Mouse (Mus musculus) kidney, embryonic 14.5 days (tissue): Measurements from ENCODE around the gene Mtcl1. TPM values are rescaled to one million over a fixed set of nuclear protein-coding genes. Genes with fewer than 3 reads are reported as not detected.

ENCODE experiments used
- ATAC-seq: fragments of 200-750 bp; cut with Nextera tagmentation; 2 replicates; pipeline ENCODE4 v1.8.0; 2017; ENCODE audit warnings: moderate number of reproducible peaks, mild to moderate bottlenecking, moderate TSS enrichment, moderate library complexity; ENCODE audit not compliant: low FRiP score, low TSS enrichment
- H3K27ac ChIP-seq: fragments of 300-500 bp; sonication (generic); 2 replicates; pipeline ENCODE4 v1.5.1; 2014; ENCODE audit warnings: low read depth, mild to moderate bottlenecking, low read length, moderate library complexity, mixed read lengths
- H3K27me3 ChIP-seq: fragments of 300-500 bp; sonication (generic); 2 replicates; pipeline ENCODE4 v1.6.1; 2014; ENCODE audit warnings: mild to moderate bottlenecking, low read length; ENCODE audit not compliant: control insufficient read depth, insufficient read depth
- H3K36me3 ChIP-seq: fragments of 300-500 bp; sonication (generic); 2 replicates; pipeline ENCODE4 v1.6.1; 2014; ENCODE audit warnings: low read length, mixed read lengths; ENCODE audit not compliant: control insufficient read depth, insufficient read depth
- H3K4me1 ChIP-seq: fragments of 300-500 bp; sonication (generic); 2 replicates; pipeline ENCODE4 v1.6.1; 2014; ENCODE audit warnings: low read length, mixed read lengths; ENCODE audit not compliant: control insufficient read depth, insufficient read depth
- H3K4me2 ChIP-seq: fragments of 300-500 bp; sonication (generic); replicated peaks from 2 replicates; pipeline ENCODE4 v1.6.1; 2014; ENCODE audit warnings: low read depth, mild to moderate bottlenecking, low read length
- H3K4me3 ChIP-seq: fragments of 300-500 bp; sonication (generic); 2 replicates; pipeline ENCODE4 v1.5.1; 2014; ENCODE audit warnings: mild to moderate bottlenecking, low read length
- H3K9ac ChIP-seq: fragments of 300-500 bp; sonication (generic); 2 replicates; pipeline ENCODE4 v1.6.1; 2014; ENCODE audit warnings: low read depth, mild to moderate bottlenecking, low read length, moderate library complexity
- H3K9me3 ChIP-seq: fragments of 300-500 bp; sonication (generic); 2 replicates; pipeline ENCODE4 v1.6.1; 2016; ENCODE audit warnings: low read length; ENCODE audit not compliant: control insufficient read depth
- whole genome bisulfite sequencing: fragments of 180-500 bp; shearing (Covaris S2); extraction: QIAGEN DNeasy Blood & Tissue Kit; methylation state at CpG from one replicate; pipeline ENCODE4 v1.1.7; 2014; 5-methylcytosine and 5-hydroxymethylcytosine counted together
- polyA plus RNA-seq: library from polyadenylated mRNA; unstranded; fragments of >200 nt; fragmentation: Nextera tagmentation; extraction: Ambion mirVana; gene quantifications from 2 replicates; pipeline ENCODE4 v1.2.1, GENCODE M21; 2014

Mtcl1 gene
- polyA plus RNA-seq, 1 experiment from 2014 or later, result 6.8 TPM

DNA sequence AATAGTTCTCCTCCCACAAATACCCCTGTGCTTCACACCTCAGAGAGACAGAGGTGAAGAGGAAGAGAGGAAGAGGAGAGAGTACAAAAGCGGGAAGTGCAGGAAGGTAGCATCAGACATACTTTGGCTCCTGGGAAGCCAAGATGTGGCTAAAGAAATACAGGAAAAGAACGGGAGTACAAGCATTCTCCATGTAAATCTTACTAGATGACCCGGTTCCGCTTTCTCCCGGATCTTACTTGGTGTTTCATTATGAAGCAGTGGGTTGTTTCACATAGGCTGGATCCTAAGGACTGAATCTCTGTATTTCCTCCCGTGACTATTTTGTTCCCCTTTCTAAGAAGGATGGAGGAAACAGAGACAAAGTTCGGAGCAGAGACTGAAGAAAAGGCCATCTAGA lies 43.9 kb downstream of the Mtcl1 start:
- no peak overlapping the region for H3K4me2 ChIP-seq
- WGBS, result 42% methylated on average over 7 of the region's 7 CpGs
- no peak overlapping the region for H3K9ac ChIP-seq
- no peaks in the 10 kb centered on the region for H3K27me3 ChIP-seq
- no peak overlapping the region for H3K4me3 ChIP-seq
- H3K9me3 ChIP-seq, result no peaks in the 10 kb centered on the region
- peaks cover 14% of the 10 kb centered on the region; the same call in 1 of the 2 replicates for H3K4me1 ChIP-seq
- ATAC-seq, result no peak
- no peaks in the 10 kb centered on the region for H3K36me3 ChIP-seq
- no peak overlapping the region for H3K27ac ChIP-seq

DNA sequence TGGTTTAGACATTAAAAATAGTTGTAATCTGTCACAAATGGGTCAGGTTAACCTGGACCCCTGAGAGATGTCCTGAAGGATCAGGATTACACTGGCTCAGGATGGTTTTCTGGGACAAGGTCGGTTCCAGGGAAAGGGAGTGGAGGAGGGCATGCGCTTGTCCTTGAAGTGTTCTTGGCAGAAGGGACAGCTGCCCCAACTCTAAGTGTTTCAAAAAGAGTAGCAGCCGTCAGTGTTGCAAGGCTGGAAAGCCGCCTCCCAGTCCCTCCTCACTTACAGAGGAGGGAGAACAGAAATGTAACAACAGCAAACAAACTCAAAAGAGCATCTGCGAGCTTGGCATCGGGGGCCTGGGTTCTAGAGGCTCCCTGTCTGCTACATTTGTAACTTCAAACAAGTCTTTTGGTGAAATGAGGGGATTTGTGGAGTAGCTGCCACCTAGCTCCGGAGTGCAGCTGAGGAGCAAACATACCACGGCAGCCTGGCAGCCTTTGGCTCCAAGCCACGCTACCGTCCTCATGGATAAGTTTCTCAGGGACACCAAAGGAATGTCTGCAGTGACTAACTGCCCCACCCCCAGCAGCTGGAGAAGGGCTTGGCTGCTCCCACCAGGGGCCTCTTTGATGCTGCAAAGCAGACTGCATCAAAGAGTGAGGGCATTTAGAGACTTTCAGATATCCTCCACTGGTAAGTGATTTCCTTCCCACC lies 44.5 kb downstream of the Mtcl1 start:
- no peaks in the 10 kb centered on the region for H3K36me3 ChIP-seq
- ATAC-seq, result no peak
- H3K4me1 ChIP-seq, result peaks cover 14% of the 10 kb centered on the region; the same call in 1 of the 2 replicates
- H3K4me3 ChIP-seq, result no peak overlapping the region
- H3K9ac ChIP-seq, result no peak overlapping the region
- no peaks in the 10 kb centered on the region for H3K9me3 ChIP-seq
- no peaks in the 10 kb centered on the region for H3K27me3 ChIP-seq
- 19% methylated on average over 10 of the region's 10 CpGs for WGBS
- no peak overlapping the region for H3K4me2 ChIP-seq
- H3K27ac ChIP-seq, result no peak overlapping the region

DNA sequence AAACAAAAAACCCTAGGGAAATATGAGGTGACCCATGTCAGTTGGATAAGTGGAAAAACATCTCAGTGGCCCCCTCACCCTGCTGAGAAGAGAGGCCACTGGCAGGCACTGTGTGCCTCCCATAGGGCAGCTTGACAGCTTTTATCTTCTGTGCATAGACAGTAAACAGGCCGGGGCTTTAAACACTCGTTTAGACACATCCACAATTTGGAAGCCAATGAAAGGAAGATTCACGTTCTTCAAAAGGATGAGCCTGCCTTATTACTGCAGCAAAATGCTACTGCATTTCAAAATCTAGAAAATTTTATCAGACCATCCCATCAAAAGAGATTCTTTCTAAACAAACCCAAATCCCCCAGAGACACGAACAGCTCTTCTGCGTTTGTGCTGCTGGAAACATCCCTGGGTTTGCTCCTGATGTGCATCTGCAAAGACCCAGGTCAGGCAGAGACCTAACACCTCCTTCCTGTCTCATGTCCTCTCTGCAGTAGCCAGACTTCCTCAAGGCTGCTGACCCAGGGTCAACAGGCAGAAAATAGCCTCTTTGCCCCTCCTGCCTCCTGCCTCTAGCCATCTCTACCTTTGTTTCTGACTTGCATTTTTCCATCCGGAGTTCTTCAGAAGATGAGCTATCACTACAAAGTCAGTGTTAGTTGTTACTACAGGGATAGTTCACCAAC lies 46.6 kb downstream of the Mtcl1 start:
- Histone ChIP-seq H3K4me3 (no peak overlapping the region), H3K4me2 (no peak overlapping the region), H3K9ac (no peak overlapping the region), H3K36me3 (no peaks in the 10 kb centered on the region), H3K27me3 (no peaks in the 10 kb centered on the region), H3K27ac (no peak overlapping the region), H3K4me1 (peaks cover 14% of the 10 kb centered on the region; the same call in 1 of the 2 replicates), H3K9me3 (no peaks in the 10 kb centered on the region)
- WGBS, result 20% methylated on average over 6 of the region's 6 CpGs
- ATAC-seq, result no peak

- Histone ChIP-seq H3K36me3 (no peaks in the 10 kb centered on the region), H3K9ac (no peak overlapping the region), H3K27ac (no peak overlapping the region), H3K9me3 (no peaks in the 10 kb centered on the region), H3K4me2 (no peak overlapping the region), H3K4me1 (peaks cover 9% of the 10 kb centered on the region; the same call in 1 of the 2 replicates), H3K27me3 (no peaks in the 10 kb centered on the region), H3K4me3 (no peak overlapping the region)
- WGBS, result 46% methylated on average over 9 of the region's 9 CpGs
- ATAC-seq, result no peak
Measured at GRCm38 (mm10) chr17:66401596-66402265, 47.8 kb downstream of the Mtcl1 start.

DNA sequence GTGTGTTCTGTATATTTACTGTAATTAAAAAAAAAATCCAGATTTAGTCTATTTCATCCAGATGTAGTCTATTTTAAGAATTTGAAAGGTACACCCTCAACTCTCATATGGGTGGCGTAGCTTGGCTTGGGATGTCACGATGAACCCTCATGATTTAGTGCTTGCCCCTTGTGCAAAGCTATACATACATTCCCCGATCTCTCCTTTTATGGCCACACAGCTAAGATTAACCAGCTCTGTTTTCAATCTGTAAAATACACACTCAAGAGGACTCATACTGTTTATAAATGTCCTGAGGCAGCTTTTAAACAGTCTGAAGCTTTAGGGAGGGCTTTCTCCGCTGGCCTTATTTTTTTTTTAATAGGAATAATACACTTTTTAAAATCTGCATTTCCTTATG lies 49.8 kb downstream of the Mtcl1 start:
- H3K27me3 ChIP-seq, result no peaks in the 10 kb centered on the region
- no peak overlapping the region for H3K27ac ChIP-seq
- no peaks in the 10 kb centered on the region for H3K36me3 ChIP-seq
- 0 out of 2 replicates have a peak, but pooled peaks cover under 1% of the 10 kb centered on the region for H3K4me1 ChIP-seq
- no peak overlapping the region for H3K4me2 ChIP-seq
- ATAC-seq, result no peak
- WGBS, result 69% methylated on average over 4 of the region's 4 CpGs
- H3K9me3 ChIP-seq, result peaks cover 4% of the 10 kb centered on the region; the same call in 1 of the 2 replicates
- no peak overlapping the region for H3K9ac ChIP-seq
- no peak overlapping the region for H3K4me3 ChIP-seq

- no peak for ATAC-seq
Measured at GRCm38 (mm10) chr17:66394571-66394970, 55.0 kb downstream of the Mtcl1 start.

DNA sequence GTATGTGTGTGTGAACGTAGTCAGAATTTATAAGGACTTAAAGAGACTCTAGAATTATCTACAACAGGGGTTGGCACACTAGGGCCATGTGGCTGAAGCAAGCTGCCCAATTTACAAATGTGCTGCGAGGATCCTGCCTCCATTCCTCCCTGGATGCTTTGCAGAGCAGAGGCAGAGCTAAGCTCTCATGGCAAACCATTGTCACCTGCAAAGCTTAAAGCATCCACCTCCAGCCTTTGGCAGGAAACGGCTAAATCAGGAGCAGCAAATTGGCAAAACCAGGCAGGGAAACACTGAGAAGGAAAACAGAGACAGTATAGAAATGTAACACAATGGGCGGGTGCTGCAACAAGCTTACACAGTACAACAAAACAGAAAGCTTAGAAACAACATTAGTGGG lies 61.2 kb downstream of the Mtcl1 start:
- Histone ChIP-seq H3K9me3 (no peaks in the 10 kb centered on the region), H3K4me2 (no peak overlapping the region), H3K4me1 (no peaks in the 10 kb centered on the region), H3K27ac (no peak overlapping the region), H3K27me3 (no peaks in the 10 kb centered on the region), H3K9ac (no peak overlapping the region), H3K36me3 (no peaks in the 10 kb centered on the region), H3K4me3 (no peak overlapping the region)
- ATAC-seq, result no peak
- 84% methylated on average over 4 of the region's 4 CpGs for WGBS

More at GRCm38 (mm10) chr17:66394571-66394970, 55.0 kb downstream of the Mtcl1 start:
- peaks cover 4% of the 10 kb centered on the region; the same call in 1 of the 2 replicates for H3K9me3 ChIP-seq
- H3K27me3 ChIP-seq, result no peaks in the 10 kb centered on the region
- no peak overlapping the region for H3K4me3 ChIP-seq
- H3K4me1 ChIP-seq, result no peaks in the 10 kb centered on the region
- no peaks in the 10 kb centered on the region for H3K36me3 ChIP-seq
- no peak overlapping the region for H3K4me2 ChIP-seq
- no peak overlapping the region for H3K27ac ChIP-seq
- H3K9ac ChIP-seq, result no peak overlapping the region
- 34% methylated on average over 9 of the region's 9 CpGs for WGBS

GRCm38 (mm10) chr17:66381338-66381737 lies 68.2 kb downstream of the Mtcl1 start:
- 86% methylated on average over 6 of the region's 6 CpGs for WGBS
- H3K36me3 ChIP-seq, result peaks cover 3% of the 10 kb centered on the region; the same call in 1 of the 2 replicates
- H3K27me3 ChIP-seq, result no peaks in the 10 kb centered on the region
- ATAC-seq, result no peak
- no peaks in the 10 kb centered on the region for H3K4me1 ChIP-seq
- H3K9ac ChIP-seq, result no peak overlapping the region
- H3K4me2 ChIP-seq, result no peak overlapping the region
- H3K4me3 ChIP-seq, result no peak overlapping the region
- no peaks in the 10 kb centered on the region for H3K9me3 ChIP-seq
- no peak overlapping the region for H3K27ac ChIP-seq
